Mouse (Mus musculus): ENCODE measurements around the gene Slc25a35. TPM values are rescaled to one million over a fixed set of nuclear protein-coding genes. Genes with fewer than 3 reads are reported as not detected.
"Not testable (repeated sequence)": the region's sequence is repeated elsewhere in the genome, so short reads cannot be mapped to it uniquely, and the experiment has no call there.

Slc25a35 gene
- 2.6 and 3.0 TPM in 2 replicates for polyA plus RNA-seq (2014; fragmentation: Nextera tagmentation; extraction: Ambion mirVana)

GRCm38 (mm10) chr11:68967337-68968282 lies at the start of gene Slc25a35:
Slc25a35 (plus strand) TSS chr11:68968131.
- Histone ChIP-seq H3K27me3 (ENCODE audit: control insufficient read depth, insufficient read depth, low read length) (no peaks in the 10 kb centered on the region), H3K4me1 (ENCODE audit: control insufficient read depth, insufficient read depth, low read length) (peaks cover 4% of the 10 kb centered on the region; the same call in 1 of the 2 replicates), H3K36me3 (ENCODE audit: control insufficient read depth, insufficient read depth, low read length) (no peaks in the 10 kb centered on the region), H3K9me3 (ENCODE audit: control insufficient read depth, low read length) (no peaks in the 10 kb centered on the region), H3K27ac (replicated peaks; ENCODE audit: low read depth, low read length) (no peak within 1 kb of the TSS), H3K9ac (ENCODE audit: low read length) (peak within 1 kb of the TSS; percentile 27), H3K4me3 (ENCODE audit: low read depth, low read length) (peak within 1 kb of the TSS; percentile 40), H3K4me2 (ENCODE audit: low read depth, severe bottlenecking) (peak within 1 kb of the TSS; percentile 81)
- peak; percentile 95 for ATAC-seq (ENCODE audit: insufficient number of reproducible peaks, low FRiP score, low TSS enrichment, low read depth)
- peak; percentile 90 for DNase-seq (ENCODE audit: low spot score)
- under 1% methylated on average over 50 of the region's 50 CpGs for WGBS

GRCm38 (mm10) chr11:68923191-68923590 lies 44.7 kb upstream of the Slc25a35 start:
- no peaks in the 10 kb centered on the region for H3K27me3 ChIP-seq (ENCODE audit: control insufficient read depth, insufficient read depth, low read length)
- 55% methylated on average over 3 of the region's 3 CpGs for WGBS

GRCm38 (mm10) chr11:68924749-68925148 lies 43.2 kb upstream of the Slc25a35 start:
- no peaks in the 10 kb centered on the region for H3K9me3 ChIP-seq (ENCODE audit: control insufficient read depth, low read length)
- no peak overlapping the region for H3K9ac ChIP-seq (ENCODE audit: low read length)
- no peak for DNase-seq (ENCODE audit: low spot score)
- H3K27me3 ChIP-seq (ENCODE audit: control insufficient read depth, insufficient read depth, low read length), result no peaks in the 10 kb centered on the region
- H3K4me1 ChIP-seq (ENCODE audit: control insufficient read depth, insufficient read depth, low read length), result no peaks in the 10 kb centered on the region
- H3K27ac ChIP-seq (replicated peaks; ENCODE audit: low read depth, low read length), result no peak overlapping the region
- no peak overlapping the region for H3K4me2 ChIP-seq (ENCODE audit: low read depth, severe bottlenecking)
- H3K4me3 ChIP-seq (ENCODE audit: low read depth, low read length), result no peak overlapping the region
- no peaks in the 10 kb centered on the region for H3K36me3 ChIP-seq (ENCODE audit: control insufficient read depth, insufficient read depth, low read length)
- WGBS, result 91% methylated on average over 2 of the region's 2 CpGs
- ATAC-seq (ENCODE audit: insufficient number of reproducible peaks, low FRiP score, low TSS enrichment, low read depth), result no peak

More at GRCm38 (mm10) chr11:68923191-68923590, 44.7 kb upstream of the Slc25a35 start:
- Histone ChIP-seq H3K4me2 (ENCODE audit: low read depth, severe bottlenecking) (no peak overlapping the region), H3K9me3 (ENCODE audit: control insufficient read depth, low read length) (no peaks in the 10 kb centered on the region), H3K4me3 (ENCODE audit: low read depth, low read length) (no peak overlapping the region), H3K27ac (replicated peaks; ENCODE audit: low read depth, low read length) (no peak overlapping the region), H3K4me1 (ENCODE audit: control insufficient read depth, insufficient read depth, low read length) (no peaks in the 10 kb centered on the region), H3K9ac (ENCODE audit: low read length) (no peak overlapping the region), H3K36me3 (ENCODE audit: control insufficient read depth, insufficient read depth, low read length) (no peaks in the 10 kb centered on the region)
- ATAC-seq (ENCODE audit: insufficient number of reproducible peaks, low FRiP score, low TSS enrichment, low read depth) (no peak), DNase-seq (ENCODE audit: low spot score) (no peak)

GRCm38 (mm10) chr11:68926981-68927380 lies 41.0 kb upstream of the Slc25a35 start, which contains the start of gene Odf4:
Odf4 (minus strand) TSS chr11:68927081.
- 80% methylated on average over 3 of the region's 3 CpGs for WGBS
- H3K27ac ChIP-seq (replicated peaks; ENCODE audit: low read depth, low read length), result no peak within 1 kb of the TSS
- no peak within 1 kb of the TSS for H3K4me2 ChIP-seq (ENCODE audit: low read depth, severe bottlenecking)
- no peaks in the 10 kb centered on the region for H3K36me3 ChIP-seq (ENCODE audit: control insufficient read depth, insufficient read depth, low read length)
- H3K4me3 ChIP-seq (ENCODE audit: low read depth, low read length), result no peak within 1 kb of the TSS
- no peak within 1 kb of the TSS for H3K9ac ChIP-seq (ENCODE audit: low read length)
- no peaks in the 10 kb centered on the region for H3K4me1 ChIP-seq (ENCODE audit: control insufficient read depth, insufficient read depth, low read length)
- no peaks in the 10 kb centered on the region for H3K27me3 ChIP-seq (ENCODE audit: control insufficient read depth, insufficient read depth, low read length)
- H3K9me3 ChIP-seq (ENCODE audit: control insufficient read depth, low read length), result no peaks in the 10 kb centered on the region
- no peak for DNase-seq (ENCODE audit: low spot score)
- ATAC-seq (ENCODE audit: insufficient number of reproducible peaks, low FRiP score, low TSS enrichment, low read depth), result no peak

- Histone ChIP-seq H3K27me3 (ENCODE audit: control insufficient read depth, insufficient read depth, low read length) (no peaks in the 10 kb centered on the region), H3K27ac (replicated peaks; ENCODE audit: low read depth, low read length) (no peak overlapping the region), H3K4me3 (ENCODE audit: low read depth, low read length) (no peak overlapping the region), H3K4me2 (ENCODE audit: low read depth, severe bottlenecking) (no peak overlapping the region), H3K9ac (ENCODE audit: low read length) (no peak overlapping the region), H3K4me1 (ENCODE audit: control insufficient read depth, insufficient read depth, low read length) (no peaks in the 10 kb centered on the region), H3K9me3 (ENCODE audit: control insufficient read depth, low read length) (no peaks in the 10 kb centered on the region), H3K36me3 (ENCODE audit: control insufficient read depth, insufficient read depth, low read length) (no peaks in the 10 kb centered on the region)
- DNase-seq (ENCODE audit: low spot score) (no peak), ATAC-seq (ENCODE audit: insufficient number of reproducible peaks, low FRiP score, low TSS enrichment, low read depth) (no peak)
- 78% methylated on average over 6 of the region's 6 CpGs for WGBS
These were observed 38.0 kb upstream of the Slc25a35 start for GRCm38 (mm10) chr11:68929947-68930346.

GRCm38 (mm10) chr11:68933885-68934507 lies 33.9 kb upstream of the Slc25a35 start:
- Histone ChIP-seq H3K4me1 (ENCODE audit: control insufficient read depth, insufficient read depth, low read length) (no peaks in the 10 kb centered on the region), H3K9ac (ENCODE audit: low read length) (no peak overlapping the region), H3K4me2 (ENCODE audit: low read depth, severe bottlenecking) (no peak overlapping the region), H3K27me3 (ENCODE audit: control insufficient read depth, insufficient read depth, low read length) (no peaks in the 10 kb centered on the region), H3K36me3 (ENCODE audit: control insufficient read depth, insufficient read depth, low read length) (no peaks in the 10 kb centered on the region), H3K9me3 (ENCODE audit: control insufficient read depth, low read length) (no peaks in the 10 kb centered on the region), H3K27ac (replicated peaks; ENCODE audit: low read depth, low read length) (no peak overlapping the region), H3K4me3 (ENCODE audit: low read depth, low read length) (no peak overlapping the region)
- 79% methylated on average over 5 of the region's 5 CpGs for WGBS
- no peak for ATAC-seq (ENCODE audit: insufficient number of reproducible peaks, low FRiP score, low TSS enrichment, low read depth)
- no peak for DNase-seq (ENCODE audit: low spot score)

GRCm38 (mm10) chr11:68936951-68937350 lies 31.0 kb upstream of the Slc25a35 start:
- not testable (repeated sequence) for H3K9ac ChIP-seq (ENCODE audit: low read length); H3K9me3 ChIP-seq (ENCODE audit: control insufficient read depth, low read length); H3K27me3 ChIP-seq (ENCODE audit: control insufficient read depth, insufficient read depth, low read length); H3K36me3 ChIP-seq (ENCODE audit: control insufficient read depth, insufficient read depth, low read length); H3K4me2 ChIP-seq (ENCODE audit: low read depth, severe bottlenecking); H3K4me3 ChIP-seq (ENCODE audit: low read depth, low read length); H3K4me1 ChIP-seq (ENCODE audit: control insufficient read depth, insufficient read depth, low read length); ATAC-seq (ENCODE audit: insufficient number of reproducible peaks, low FRiP score, low TSS enrichment, low read depth); DNase-seq (ENCODE audit: low spot score); H3K27ac ChIP-seq (replicated peaks; ENCODE audit: low read depth, low read length)
- 91% methylated on average over 4 of the region's 4 CpGs for WGBS

- Histone ChIP-seq H3K9me3 (ENCODE audit: control insufficient read depth, low read length) (no peaks in the 10 kb centered on the region; the same call in 1 of the 2 replicates), H3K27me3 (ENCODE audit: control insufficient read depth, insufficient read depth, low read length) (no peaks in the 10 kb centered on the region), H3K9ac (ENCODE audit: low read length) (peak overlapping the region; percentile 49), H3K4me3 (ENCODE audit: low read depth, low read length) (peak overlapping the region; percentile 29), H3K27ac (replicated peaks; ENCODE audit: low read depth, low read length) (no peak overlapping the region), H3K4me1 (ENCODE audit: control insufficient read depth, insufficient read depth, low read length) (0 out of 2 replicates have a peak, but pooled peaks cover 2% of the 10 kb centered on the region), H3K4me2 (ENCODE audit: low read depth, severe bottlenecking) (peak overlapping the region; percentile 52), H3K36me3 (ENCODE audit: control insufficient read depth, insufficient read depth, low read length) (no peaks in the 10 kb centered on the region)
- DNase-seq (ENCODE audit: low spot score) (peak; percentile 88), ATAC-seq (ENCODE audit: insufficient number of reproducible peaks, low FRiP score, low TSS enrichment, low read depth) (peak; percentile 98)
- 4% methylated on average over 16 of the region's 16 CpGs for WGBS
These were observed 28.3 kb upstream of the Slc25a35 start for GRCm38 (mm10) chr11:68939451-68940304.
